Mouse (Mus musculus): ENCODE data around the gene C530008M17Rik. TPM values are rescaled to one million over a fixed set of nuclear protein-coding genes. Genes with fewer than 3 reads are reported as not detected.

The C530008M17Rik gene
- total RNA-seq, 2 experiments from 2014 or later: 18.1 to 18.9 TPM

Other genes with a start within 250 kb of the C530008M17Rik start
- not detected in 2 replicates for gene Gm7271, start 172.5 kb upstream of the C530008M17Rik start, total RNA-seq (2015; ENCODE audit: low replicate concordance)
- gene Gm7271, start 172.5 kb upstream of the C530008M17Rik start, total RNA-seq (2017; ENCODE audit: low replicate concordance): not detected in 2 replicates
- gene Exoc1, start 127.2 kb upstream of the C530008M17Rik start, total RNA-seq (2015; ENCODE audit: low replicate concordance): 23.1 and 32.4 TPM in 2 replicates
- 16.2 and 18.7 TPM in 2 replicates for gene Exoc1, start 127.2 kb upstream of the C530008M17Rik start, total RNA-seq (2017; ENCODE audit: low replicate concordance)
- 4.0 and 9.4 TPM in 2 replicates for gene Cep135, start 67.8 kb upstream of the C530008M17Rik start, total RNA-seq (2015; ENCODE audit: low replicate concordance)
- gene Cep135, start 67.8 kb upstream of the C530008M17Rik start, total RNA-seq (2017; ENCODE audit: low replicate concordance): 13.7 and 15.8 TPM in 2 replicates
- 4.2 TPM in 2 replicates for gene Aasdh, start 249.0 kb downstream of the C530008M17Rik start, total RNA-seq (2015; ENCODE audit: low replicate concordance)
- gene Aasdh, start 249.0 kb downstream of the C530008M17Rik start, total RNA-seq (2017; ENCODE audit: low replicate concordance): 3.6 and 13.5 TPM in 2 replicates